Mouse (Mus musculus) megakaryocyte, embryonic 14.5 days (primary cell): ENCODE data around the gene Syne1.

Experiments used
- FLI1 ChIP-seq: IDR thresholded peaks from 2 replicates; pipeline ENCODE4 v1.6.1; 2012; ENCODE audit warnings: low read length, inconsistent platforms, mixed read lengths
- GATA1 ChIP-seq: IDR thresholded peaks from 3 replicates; pipeline ENCODE4 v1.6.1; 2012; ENCODE audit warnings: mixed read lengths, low read length, inconsistent platforms, borderline replicate concordance

GRCm38 (mm10) chr10:5179891-5180290 lies 371.4 kb downstream of the Syne1 start:
- TF ChIP-seq GATA1 (no peak), FLI1 (no peak)
